Mouse (Mus musculus) heart, postnatal 0 days (tissue): ENCODE measurements around the gene Rab19.

Experiments
- CTCF ChIP-seq: IDR thresholded peaks from 2 replicates; pipeline ENCODE4 v1.5.1; 2016; ENCODE audit warnings: antibody characterized with exemption, control low read depth, low read depth
- EP300 ChIP-seq: IDR thresholded peaks from 2 replicates; pipeline ENCODE4 v1.6.1; 2016; ENCODE audit warnings: antibody characterized with exemption, low read depth

DNA sequence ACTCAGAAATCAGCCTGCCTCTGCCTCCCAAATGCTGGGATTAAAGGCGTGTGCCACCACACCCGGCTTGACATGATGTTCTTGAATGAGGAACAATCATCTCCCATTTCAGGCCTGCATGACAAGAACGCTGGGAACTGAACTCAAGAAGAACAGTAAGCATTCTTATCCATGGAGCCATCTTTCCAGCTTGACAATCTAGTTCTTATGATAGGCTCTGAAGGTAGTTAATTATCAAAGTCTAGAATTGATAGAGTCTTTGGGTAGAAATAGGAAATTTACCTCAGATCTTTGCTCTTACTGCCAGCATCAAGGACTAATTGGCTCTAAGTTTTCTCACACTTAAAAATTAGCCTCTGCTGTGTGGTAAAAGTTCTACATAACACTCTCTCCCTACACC, 699 bp upstream of the Rab19 start:
- TF ChIP-seq CTCF (no peak), EP300 (no peak)
